Mouse (Mus musculus): ENCODE measurements around the gene Lpar4. TPM values are rescaled to one million over a fixed set of nuclear protein-coding genes. Genes with fewer than 3 reads are reported as not detected.

Gene Lpar4
- polyA plus RNA-seq, 1 experiment, result 3.9 TPM

GRCm38 (mm10) chrX:106962233-106962632 lies 41.8 kb downstream of the Lpar4 start:
- DNase-seq (ENCODE audit: low read depth), result no peak
- TF ChIP-seq POLR2A (IDR thresholded peaks at IDR 0.05; ENCODE audit: borderline replicate concordance, extremely low read depth, insufficient read depth, insufficient read length, poor library complexity, severe bottlenecking), result no peak
- TF ChIP-seq CTCF (IDR thresholded peaks at IDR 0.05; ENCODE audit: borderline replicate concordance, extremely low read depth, insufficient read depth, insufficient read length), result no peak

GRCm38 (mm10) chrX:106964326-106964725 lies 43.9 kb downstream of the Lpar4 start:
- DNase-seq (ENCODE audit: low read depth), result peak; percentile 67

More at GRCm38 (mm10) chrX:106964326-106964725, 43.9 kb downstream of the Lpar4 start:
- TF ChIP-seq CTCF (IDR thresholded peaks at IDR 0.05; ENCODE audit: borderline replicate concordance, extremely low read depth, insufficient read depth, insufficient read length) (no peak), POLR2A (IDR thresholded peaks at IDR 0.05; ENCODE audit: borderline replicate concordance, extremely low read depth, insufficient read depth, insufficient read length, poor library complexity, severe bottlenecking) (no peak)

Other genes starting within 250 kb of the Lpar4 start
- 2.1 and 2.2 TPM in 2 replicates for gene Rtl3, start 80.0 kb upstream of the Lpar4 start, polyA plus RNA-seq (2012; rRNA removed)
- not detected in 2 replicates for gene P2ry10, start 167.9 kb downstream of the Lpar4 start, polyA plus RNA-seq (2012; rRNA removed)
- 0.44 and 0.56 TPM in 2 replicates for gene P2ry10b, start 228.3 kb downstream of the Lpar4 start, polyA plus RNA-seq (2012; rRNA removed)